Mouse (Mus musculus) stomach, postnatal 0 days (tissue): ENCODE results near the gene Zfp791.

ENCODE experiments used
- CTCF ChIP-seq: IDR thresholded peaks from 2 replicates; pipeline ENCODE4 v1.5.1; 2016; ENCODE audit warnings: antibody characterized with exemption, low read depth, mild to moderate bottlenecking, moderate library complexity
- EP300 ChIP-seq: optimal IDR thresholded peaks from 2 replicates; pipeline ENCODE3; 2016; ENCODE audit warnings: antibody characterized with exemption

DNA sequence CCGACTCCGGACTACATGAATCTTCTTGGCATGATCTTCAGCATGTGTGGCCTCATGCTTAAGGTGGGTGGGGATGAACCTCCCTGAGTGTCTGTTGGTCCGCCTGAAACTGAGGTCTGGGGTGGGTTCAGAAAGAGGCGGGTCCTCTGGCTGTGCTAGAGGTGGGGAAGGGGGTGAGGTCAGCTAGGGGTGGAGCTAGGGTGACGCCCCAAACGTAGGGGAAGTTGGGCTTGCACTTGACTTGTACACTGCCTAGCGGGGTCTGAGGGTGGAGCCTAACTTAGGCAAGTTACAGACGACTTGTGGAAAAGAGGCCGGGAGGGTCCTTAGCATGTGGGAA, 41.7 kb downstream of the Zfp791 start, which contains the start of gene Wdr83:
- TF ChIP-seq CTCF (no peak), EP300 (no peak)
